Mouse (Mus musculus) kidney, adult 2 months (tissue): ENCODE data around the gene Hdac5.

Experiments
- CTCF ChIP-seq: fragments of 200-500 bp; conservative IDR thresholded peaks from 2 replicates; pipeline ENCODE4 v1.5.1; 2011; ENCODE audit warnings: low read depth, mild to moderate bottlenecking, control low read depth, low read length, moderate library complexity, mixed read lengths; ENCODE audit not compliant: insufficient read depth, insufficient read length
- POLR2A ChIP-seq: fragments of 200-500 bp; IDR thresholded peaks from one replicate; pipeline ENCODE4 v1.6.1; 2011; ENCODE audit warnings: low read depth, low read length, control low read depth

GRCm38 (mm10) chr11:102179836-102180235 lies 50.1 kb downstream of the Hdac5 start:
- TF ChIP-seq CTCF = no peak
- TF ChIP-seq POLR2A = no peak
